Mouse (Mus musculus) G1E (cell line): ENCODE measurements around the gene Rxylt1.

Source experiments
- CTCF ChIP-seq: IDR thresholded peaks from 2 replicates; pipeline ENCODE4 v1.5.1; 2012; ENCODE audit warnings: low read depth, low read length, inconsistent platforms, mixed read lengths
- POLR2AphosphoS5 ChIP-seq: IDR thresholded peaks from 2 replicates; pipeline ENCODE4 v1.6.1; 2012; ENCODE audit warnings: low read depth, low read length, inconsistent platforms; ENCODE audit not compliant: insufficient replicate concordance
- TAL1 ChIP-seq: conservative IDR thresholded peaks from 2 replicates; pipeline ENCODE4 v1.6.1; 2012; ENCODE audit warnings: low read depth, low read length, inconsistent platforms, mixed read lengths

GRCm38 (mm10) chr10:122040372-122040771, 56.8 kb downstream of the Rxylt1 start:
- TF ChIP-seq CTCF (no peak), POLR2AphosphoS5 (no peak), TAL1 (no peak)
